10 mouse cellular contexts compared by ENCODE assay signal in genomic region chr16:30172136-30172731, GRCm38 (mm10).
A peak's percentile ranks its signal among the peaks of the same experiment; 100 is the strongest.
DNase-seq lines count a peak whose midpoint lies in the region; ATAC-seq and TF ChIP-seq lines count a peak whose summit lies in the region.
"Had no signal": no experiment of that assay in that cellular context is flagged by ENCODE, and none has a peak within 500 bp of the region (broad histone marks: within the 10 kb centered on the region; RNA-seq: fewer than 3 reads in every experiment).

No protein-coding gene starts in this region.

- H3K9me3 ChIP-seq in kidney, embryonic 16.5 days (ENCODE audit: low read length): no peaks in the 10 kb centered on the region
- H3K9me3 ChIP-seq in ES-E14 (ENCODE audit: control insufficient read depth, insufficient read depth, low read depth, low read length): no peaks in the 10 kb centered on the region
- H3K9me3 ChIP-seq in embryonic facial prominence, embryonic 15.5 days (replicated peaks): no peaks in the 10 kb centered on the region
- H3K9me3 ChIP-seq: liver, embryonic 15.5 days had no signal

- no peak overlapping the region for H3K9ac ChIP-seq in kidney, embryonic 16.5 days (replicated peaks; ENCODE audit: low read length)
- H3K9ac ChIP-seq in ES-E14 (ENCODE audit: insufficient read depth, low read depth, low read length, poor library complexity, severe bottlenecking): 0 out of 2 replicates have a peak overlapping the region, but pooled peaks have one; percentile 34
- no peak overlapping the region for H3K9ac ChIP-seq in embryonic facial prominence, embryonic 15.5 days
- H3K9ac ChIP-seq: liver, embryonic 15.5 days had no signal

- H3K27ac ChIP-seq in kidney, embryonic 16.5 days (ENCODE audit: low read length): peak overlapping the region; percentile 76
- 0 out of 2 replicates have a peak overlapping the region, but pooled peaks have one; percentile 17 for H3K27ac ChIP-seq in ES-E14 (ENCODE audit: insufficient read depth, low read depth, low read length, poor library complexity, severe bottlenecking)
- peak overlapping the region; percentile 86 for H3K27ac ChIP-seq in embryonic facial prominence, embryonic 15.5 days (replicated peaks)
- H3K27ac ChIP-seq in thymus, adult 2 months (ENCODE audit: control insufficient read depth, insufficient read depth, low read length): no peak overlapping the region; the same call in 1 of the 2 replicates
- H3K27ac ChIP-seq: liver, embryonic 15.5 days had no signal

- no peak for TF ChIP-seq POLR2A in thymus, adult 2 months (IDR thresholded peaks at IDR 0.05; ENCODE audit: control insufficient read depth, extremely low read depth, insufficient read depth, low read length, poor library complexity)

- peak; percentile 35 for ATAC-seq in kidney, embryonic 16.5 days (ENCODE audit: low FRiP score, low TSS enrichment)
- peak; percentile 17; the same call in 1 of the 2 replicates for ATAC-seq in embryonic facial prominence, embryonic 15.5 days (ENCODE audit: insufficient number of reproducible peaks, low FRiP score, low TSS enrichment, low read depth)

- 0 out of 2 replicates have a peak overlapping the region, but pooled peaks have one; percentile 14 for H3K4me2 ChIP-seq in kidney, embryonic 16.5 days (replicated peaks; ENCODE audit: low read depth, low read length)
- H3K4me2 ChIP-seq in embryonic facial prominence, embryonic 15.5 days (replicated peaks): peak overlapping the region; percentile 24
- H3K4me2 ChIP-seq: liver, embryonic 15.5 days had no signal

- H3K4me3 ChIP-seq in kidney, embryonic 16.5 days (ENCODE audit: low read length): no peak overlapping the region
- no peak overlapping the region for H3K4me3 ChIP-seq in ES-E14 (ENCODE audit: insufficient read depth in 1 of 2, low read depth in 1 of 2, low read length in 2 of 2, poor library complexity in 1 of 2, severe bottlenecking in 1 of 2)
- no peak overlapping the region for H3K4me3 ChIP-seq in embryonic facial prominence, embryonic 15.5 days (replicated peaks)
- H3K4me3 ChIP-seq in thymus, adult 2 months (ENCODE audit: control insufficient read depth, insufficient read depth, low read length): no peak overlapping the region
- H3K4me3 ChIP-seq: erythroblast, embryonic 14.5 days; liver, embryonic 15.5 days; myocyte had no signal

- no peaks in the 10 kb centered on the region for H3K27me3 ChIP-seq in kidney, embryonic 16.5 days (ENCODE audit: insufficient read depth, low read length)
- H3K27me3 ChIP-seq in embryonic facial prominence, embryonic 15.5 days: no peaks in the 10 kb centered on the region
- no peaks in the 10 kb centered on the region for H3K27me3 ChIP-seq in thymus, adult 2 months (ENCODE audit: control insufficient read depth, insufficient read depth, low read length)
- H3K27me3 ChIP-seq: liver, embryonic 15.5 days had no signal

- no peak for DNase-seq in kidney, adult 18-20 months
- no peak for DNase-seq in ES-E14 (ENCODE audit: low read depth, low spot score)
- DNase-seq in mesoderm, embryonic 11.5 days (ENCODE audit: low read depth, low spot score): peak; percentile 53
- DNase-seq in layer of hippocampus, adult 9-10 months (ENCODE audit: low spot score): no peak
- DNase-seq in thymus, adult 2 months: no peak

- no peak for TF ChIP-seq CTCF in thymus, adult 2 months (IDR thresholded peaks at IDR 0.05; ENCODE audit: borderline replicate concordance, control insufficient read depth, extremely low read depth, insufficient read depth, low read length, poor library complexity)

- 22% methylated on average over 13 of the region's 13 CpGs for WGBS in kidney, embryonic 16.5 days
- 27% methylated on average over 13 of the region's 13 CpGs for WGBS in embryonic facial prominence, embryonic 15.5 days
- 73% methylated on average over 13 of the region's 13 CpGs for WGBS in thymus, adult 2 months

- H3K36me3 ChIP-seq in kidney, embryonic 16.5 days (ENCODE audit: insufficient read depth, low read length): no peaks in the 10 kb centered on the region
- no peaks in the 10 kb centered on the region for H3K36me3 ChIP-seq in ES-E14 (ENCODE audit: control insufficient read depth, insufficient read depth, low read length, poor library complexity, severe bottlenecking)
- no peaks in the 10 kb centered on the region for H3K36me3 ChIP-seq in embryonic facial prominence, embryonic 15.5 days
- no peaks in the 10 kb centered on the region for H3K36me3 ChIP-seq in thymus, adult 2 months (ENCODE audit: control insufficient read depth, insufficient read depth, low read length)
- H3K36me3 ChIP-seq: liver, embryonic 15.5 days had no signal

- H3K4me1 ChIP-seq in kidney, embryonic 16.5 days (ENCODE audit: insufficient read depth, low read length): peaks cover 40% of the 10 kb centered on the region
- peaks cover 8 to 29% of the 10 kb centered on the region in 2 experiments; a peak in 3 of 4 replicates for H3K4me1 ChIP-seq in ES-E14 (ENCODE audit: control insufficient read depth in 2 of 2, insufficient read depth in 2 of 2, low read length in 2 of 2, poor library complexity in 1 of 2)
- peaks cover 49% of the 10 kb centered on the region for H3K4me1 ChIP-seq in embryonic facial prominence, embryonic 15.5 days
- H3K4me1 ChIP-seq in thymus, adult 2 months (replicated peaks; ENCODE audit: control insufficient read depth, insufficient read depth, low read length): peaks cover 43% of the 10 kb centered on the region

- in situ Hi-C loops in ES-E14 (cut with MboI; ENCODE audit: low sequenced_read_pairs in 2 of 2, unreplicated experiment in 2 of 2): no loop called here

TF ChIP-seq in ES-E14, 5 proteins besides CTCF, POLR2A, EP300 and RAD21:
- no peak for TF ChIP-seq ZNF384 (IDR thresholded peaks at IDR 0.05; ENCODE audit: low read depth, low read length)
- TF ChIP-seq HCFC1 (IDR thresholded peaks at IDR 0.05; ENCODE audit: borderline replicate concordance, insufficient read depth, low read length): no peak
- no peak for TF ChIP-seq CHD2 (IDR thresholded peaks at IDR 0.05; ENCODE audit: low read depth, low read length)
- TF ChIP-seq ZC3H11A (IDR thresholded peaks at IDR 0.05; ENCODE audit: borderline replicate concordance, low read depth, low read length): no peak
- TF ChIP-seq MAFK (IDR thresholded peaks at IDR 0.05; ENCODE audit: insufficient read depth, low read depth, low read length): no peak
